Mouse (Mus musculus) heart, embryonic 12.5 days (tissue): ENCODE results near the gene Zdhhc25. TPM values are rescaled to one million over a fixed set of nuclear protein-coding genes. Genes with fewer than 3 reads are reported as not detected.

Experiments used
- ATAC-seq: fragments of 200-750 bp; cut with Nextera tagmentation; 2 replicates; pipeline ENCODE4 v1.8.0; 2017; ENCODE audit warnings: moderate TSS enrichment, moderate library complexity; ENCODE audit not compliant: insufficient number of reproducible peaks, low FRiP score
- H3K27ac ChIP-seq: fragments of 300-500 bp; sonication (generic); 2 replicates; pipeline ENCODE4 v1.5.1; 2016; ENCODE audit warnings: mild to moderate bottlenecking, moderate library complexity; ENCODE audit not compliant: poor library complexity, severe bottlenecking
- H3K27me3 ChIP-seq: fragments of 300-500 bp; sonication (generic); replicated peaks from 2 replicates; pipeline ENCODE4 v1.6.1; 2016; ENCODE audit warnings: mild to moderate bottlenecking, moderate library complexity
- H3K36me3 ChIP-seq: fragments of 300-500 bp; sonication (generic); 2 replicates; pipeline ENCODE4 v1.6.1; 2016; ENCODE audit warnings: mild to moderate bottlenecking, moderate library complexity
- H3K4me1 ChIP-seq: fragments of 300-500 bp; sonication (generic); replicated peaks from 2 replicates; pipeline ENCODE4 v1.6.1; 2016; ENCODE audit warnings: mild to moderate bottlenecking
- H3K4me2 ChIP-seq: fragments of 300-500 bp; sonication (generic); 2 replicates; pipeline ENCODE4 v1.6.1; 2016; ENCODE audit warnings: mild to moderate bottlenecking, moderate library complexity
- H3K4me3 ChIP-seq: fragments of 300-500 bp; sonication (generic); 2 replicates; pipeline ENCODE4 v1.5.1; 2016; ENCODE audit warnings: mild to moderate bottlenecking
- H3K9ac ChIP-seq: fragments of 300-500 bp; sonication (generic); 2 replicates; pipeline ENCODE4 v1.6.1; 2016; ENCODE audit warnings: mild to moderate bottlenecking, moderate library complexity
- H3K9me3 ChIP-seq: fragments of 300-500 bp; sonication (generic); replicated peaks from 2 replicates; pipeline ENCODE4 v1.6.1; 2016; ENCODE audit warnings: mild to moderate bottlenecking, moderate library complexity
- WGBS: fragments of 180-500 bp; shearing (Covaris S2); methylation state at CpG from one replicate; pipeline ENCODE4 v1.1.7; 2016; 5-methylcytosine and 5-hydroxymethylcytosine counted together
- polyA plus RNA-seq: library from polyadenylated mRNA; unstranded; fragments of >200 nt; fragmentation: Nextera tagmentation; extraction: Ambion mirVana; gene quantifications from 2 replicates; pipeline ENCODE4 v1.2.1, GENCODE M21; 2016

Zdhhc25 gene
- polyA plus RNA-seq, 1 experiment from 2014 or later = not detected

GRCm38 (mm10) chr15:88628801-88629356 is 28.8 kb downstream of the Zdhhc25 start:
- Histone ChIP-seq H3K9ac (no peak overlapping the region), H3K4me1 (no peaks in the 10 kb centered on the region), H3K27me3 (no peaks in the 10 kb centered on the region), H3K27ac (no peak overlapping the region), H3K4me3 (no peak overlapping the region), H3K36me3 (no peaks in the 10 kb centered on the region), H3K9me3 (no peaks in the 10 kb centered on the region), H3K4me2 (no peak overlapping the region)
- ATAC-seq = no peak
- 62% methylated on average over 9 of the region's 9 CpGs for WGBS

- 60% methylated on average over 5 of the region's 5 CpGs for WGBS
- Histone ChIP-seq H3K4me3 (no peak overlapping the region), H3K36me3 (no peaks in the 10 kb centered on the region), H3K27me3 (no peaks in the 10 kb centered on the region), H3K27ac (no peak overlapping the region), H3K9me3 (no peaks in the 10 kb centered on the region), H3K4me2 (no peak overlapping the region), H3K9ac (no peak overlapping the region), H3K4me1 (no peaks in the 10 kb centered on the region)
- no peak for ATAC-seq
Observed at GRCm38 (mm10) chr15:88635205-88635604, 35.1 kb downstream of the Zdhhc25 start.

GRCm38 (mm10) chr15:88651019-88651418 is 50.9 kb downstream of the Zdhhc25 start:
- Histone ChIP-seq H3K9ac (no peak overlapping the region), H3K27ac (no peak overlapping the region), H3K36me3 (no peaks in the 10 kb centered on the region), H3K4me2 (no peak overlapping the region), H3K27me3 (peaks cover 17% of the 10 kb centered on the region; the same call in 1 of the 2 replicates), H3K4me3 (no peak overlapping the region), H3K9me3 (no peaks in the 10 kb centered on the region), H3K4me1 (no peaks in the 10 kb centered on the region)
- WGBS = 26% methylated on average over 13 of the region's 13 CpGs
- ATAC-seq = no peak

Other genes starting within 250 kb of the Zdhhc25 start
- 12.9 and 15.1 TPM in 2 replicates for gene Brd1, start 133.9 kb downstream of the Zdhhc25 start, polyA plus RNA-seq
- gene Zbed4, start 151.4 kb downstream of the Zdhhc25 start, polyA plus RNA-seq = 18.9 and 20.5 TPM in 2 replicates
- gene Alg12, start 219.0 kb downstream of the Zdhhc25 start, polyA plus RNA-seq = 9.3 and 9.4 TPM in 2 replicates
- 61.9 and 66.4 TPM in 2 replicates for gene Creld2, start 219.3 kb downstream of the Zdhhc25 start, polyA plus RNA-seq